Mouse (Mus musculus) heart, postnatal 0 days (tissue): ENCODE results near the gene Rps17.

Experiments used
- CTCF ChIP-seq: IDR thresholded peaks from 2 replicates; pipeline ENCODE4 v1.5.1; 2016; ENCODE audit warnings: antibody characterized with exemption, control low read depth, low read depth
- EP300 ChIP-seq: IDR thresholded peaks from 2 replicates; pipeline ENCODE4 v1.6.1; 2016; ENCODE audit warnings: antibody characterized with exemption, low read depth

DNA sequence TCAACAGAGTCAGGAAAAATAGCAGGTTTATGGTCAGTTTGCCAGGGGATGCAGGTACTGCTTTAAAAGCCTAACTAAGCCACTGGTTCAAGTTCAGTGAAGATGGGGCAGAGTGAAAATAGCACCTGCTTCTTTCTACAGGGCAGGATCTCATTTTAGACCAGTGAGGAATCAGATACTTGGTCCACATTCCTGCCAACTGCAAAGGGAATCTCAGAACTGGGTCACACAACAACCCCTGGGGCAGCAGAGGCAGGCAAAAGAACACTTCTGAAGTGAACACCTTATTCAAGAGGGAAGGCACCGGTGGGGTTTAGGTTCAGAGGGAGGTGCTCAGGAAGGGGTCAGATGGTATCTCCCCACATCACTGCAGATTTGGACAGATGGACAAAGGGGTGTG is 11.3 kb upstream of the Rps17 start:
- no peak for TF ChIP-seq CTCF
- TF ChIP-seq EP300, result no peak
